Mouse (Mus musculus) erythroblast, embryonic 14.5 days (primary cell): ENCODE results near the gene 6030468B19Rik.
"Not testable (repeated sequence)": the region's sequence is repeated elsewhere in the genome, so short reads cannot be mapped to it uniquely, and the experiment has no call there.

ENCODE experiments used
- GATA1 ChIP-seq: IDR thresholded peaks from 2 replicates; pipeline ENCODE4 v1.6.1; 2012; ENCODE audit warnings: low read length, inconsistent platforms, mixed read lengths
- TAL1 ChIP-seq: IDR thresholded peaks from 3 replicates; pipeline ENCODE4 v1.6.1; 2012; ENCODE audit warnings: low read length, inconsistent platforms, mixed read lengths

- TF ChIP-seq GATA1, TAL1: not testable (repeated sequence)
These were observed 18.4 kb downstream of the 6030468B19Rik start for GRCm38 (mm10) chr11:117815850-117816249.
